Mouse (Mus musculus) liver, adult 2 months (tissue): Measurements from ENCODE around the gene Olfr1341.

Experiments used
- CTCF ChIP-seq: fragments of 200-500 bp; IDR thresholded peaks from 2 replicates; pipeline ENCODE4 v1.5.1; 2011; ENCODE audit warnings: low read depth, low read length, control low read depth
- POLR2A ChIP-seq: fragments of 200-500 bp; IDR thresholded peaks from 2 replicates; pipeline ENCODE4 v1.6.1; 2011; ENCODE audit warnings: low read length, control low read depth; ENCODE audit not compliant: insufficient read depth; ENCODE audit errors: extremely low read depth

GRCm38 (mm10) chr4:118692412-118692973 lies 10.8 kb upstream of the Olfr1341 start, which contains the start of gene Olfr1342:
- TF ChIP-seq POLR2A (no peak), CTCF (no peak)
